Mouse (Mus musculus) thymus, postnatal 0 days (tissue): ENCODE results near the gene Atg5. TPM values are rescaled to one million over a fixed set of nuclear protein-coding genes. Genes with fewer than 3 reads are reported as not detected.
A peak's percentile ranks its signal among the peaks of the same experiment; 100 is the strongest.
"Not testable (repeated sequence)": the region's sequence is repeated elsewhere in the genome, so short reads cannot be mapped to it uniquely, and the experiment has no call there.

ENCODE experiments used
- DNase-seq: peaks from one replicate; pipeline ENCODE4 v3.0.0-alpha.2; 2015; ENCODE audit warnings: low spot score
- polyA plus RNA-seq: library from polyadenylated mRNA; unstranded; fragments of >200 nt; fragmentation: Nextera tagmentation; extraction: Ambion mirVana; gene quantifications from 2 replicates; pipeline ENCODE4 v1.2.1, GENCODE M21; 2015

Atg5 gene
- polyA plus RNA-seq, 1 experiment from 2014 or later, result 49.7 TPM

DNA sequence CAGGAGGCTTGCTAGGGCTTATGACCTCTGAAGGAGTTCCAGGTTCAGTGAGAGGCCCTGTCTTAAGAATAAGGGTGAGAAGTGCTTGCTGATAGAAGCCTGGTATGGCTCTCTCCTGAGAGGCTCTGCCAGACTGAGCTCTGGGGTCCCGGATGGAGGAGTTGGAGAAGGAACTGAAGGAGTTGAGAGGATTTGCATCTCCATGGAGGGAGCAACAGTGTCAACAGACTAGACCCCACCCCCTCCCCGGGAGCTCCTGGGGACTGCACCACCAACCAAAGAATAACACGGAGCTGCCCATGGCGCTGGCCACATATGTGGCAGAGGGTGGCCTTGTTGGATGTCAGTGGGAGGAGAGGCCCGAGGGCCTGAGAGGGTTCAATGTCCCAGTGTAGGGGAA, 47.1 kb downstream of the Atg5 start:
- no peak for DNase-seq

DNA sequence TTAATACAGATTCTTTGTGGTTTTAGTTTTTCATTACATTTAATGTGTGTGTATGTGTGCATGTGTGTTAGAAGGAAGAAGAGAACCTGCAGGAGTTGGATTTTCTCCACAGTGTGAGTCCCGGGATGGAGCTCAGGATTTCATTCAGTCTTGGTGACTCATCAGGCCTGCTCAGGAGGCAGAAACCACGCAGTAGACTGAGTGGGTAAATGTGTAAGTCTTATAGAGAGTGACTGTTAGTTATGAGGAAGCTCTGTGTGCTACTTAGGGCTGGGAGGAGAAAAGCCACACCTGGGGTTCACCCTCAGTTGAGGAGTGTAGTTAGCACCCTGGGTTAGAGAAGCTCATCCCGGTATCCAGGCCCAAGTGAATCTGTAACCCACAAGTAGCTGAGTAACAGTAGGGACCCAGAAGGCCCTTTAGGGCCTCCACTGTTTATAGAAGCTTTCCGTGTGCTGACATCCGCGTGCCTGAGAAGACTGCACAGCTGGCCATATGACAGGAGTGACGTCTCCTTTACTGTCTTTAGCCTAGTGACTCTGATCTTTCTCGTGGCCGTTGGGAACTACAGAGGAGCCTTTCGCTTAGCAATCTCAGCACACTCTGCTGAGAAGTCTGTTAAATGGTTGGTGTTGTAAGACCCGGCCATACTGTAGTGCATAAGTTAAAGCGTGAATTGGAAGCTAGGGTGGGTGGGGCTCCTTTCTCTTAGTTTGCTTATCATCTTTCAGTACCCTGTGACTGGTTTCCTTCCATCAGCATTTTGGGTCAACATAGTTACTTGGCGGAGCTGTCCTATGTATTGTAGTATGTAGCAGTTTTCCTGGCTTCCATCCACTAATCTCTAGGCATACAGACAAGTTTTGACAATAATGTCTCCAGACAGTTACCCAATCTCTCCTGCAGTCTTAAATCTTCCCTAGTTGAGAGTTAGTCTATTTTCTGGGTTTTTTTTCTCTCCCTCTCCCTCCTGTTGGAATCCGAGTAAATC, 48.4 kb downstream of the Atg5 start:
- DNase-seq, result no peak

DNA sequence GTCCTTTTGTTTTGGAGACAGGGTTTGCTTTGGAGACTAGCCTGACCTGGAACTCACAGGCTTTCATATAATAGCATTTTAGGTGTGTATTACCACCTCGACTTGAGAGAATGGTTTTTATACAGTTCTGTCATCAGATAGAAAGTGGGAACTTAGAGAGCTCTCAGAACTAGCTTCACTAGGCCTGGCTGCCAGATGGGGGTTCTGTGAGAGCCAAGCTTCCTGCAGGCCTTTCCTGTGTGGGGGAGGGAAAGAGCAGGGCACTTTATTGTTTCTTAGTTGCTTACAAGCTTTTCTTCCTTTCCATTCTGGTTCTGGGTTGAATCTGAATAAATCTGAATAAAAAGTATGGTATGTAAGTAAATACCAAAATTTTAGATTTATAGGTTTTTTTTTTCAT, 54.0 kb downstream of the Atg5 start:
- DNase-seq, result no peak

DNA sequence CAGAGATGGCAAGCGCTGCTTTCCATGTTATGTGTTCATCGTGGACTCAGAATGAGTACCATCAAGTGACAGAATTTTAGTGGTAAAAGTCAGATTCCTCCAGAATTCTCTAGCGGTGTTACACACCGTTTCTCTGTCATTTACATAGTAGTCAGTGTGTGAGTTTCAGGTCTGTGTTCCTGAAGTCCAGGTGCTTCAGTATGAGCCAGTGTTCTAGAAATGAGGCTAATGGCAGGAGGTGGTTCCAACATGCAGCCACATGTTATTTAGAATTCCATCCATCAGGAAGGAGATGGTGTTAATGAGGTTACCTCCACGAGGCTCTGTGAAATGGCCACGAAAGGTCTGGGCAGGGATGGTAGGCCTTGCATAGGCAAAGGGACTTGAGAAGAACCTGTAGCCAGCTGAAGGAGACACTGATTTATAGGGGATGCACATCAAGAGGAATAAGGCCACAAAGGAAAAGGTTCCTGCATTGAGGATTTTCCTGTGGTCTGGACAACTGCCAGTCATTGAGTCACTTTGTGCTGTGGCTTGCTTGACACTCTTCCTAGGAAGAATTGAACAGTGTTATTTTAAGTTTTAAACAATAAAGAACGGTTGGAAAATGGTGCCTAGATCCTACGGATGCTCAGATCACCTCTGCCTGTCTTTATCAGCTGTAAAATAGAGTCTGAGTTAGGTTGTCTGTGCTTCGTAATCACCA, 55.1 kb downstream of the Atg5 start:
- no peak for DNase-seq

DNA sequence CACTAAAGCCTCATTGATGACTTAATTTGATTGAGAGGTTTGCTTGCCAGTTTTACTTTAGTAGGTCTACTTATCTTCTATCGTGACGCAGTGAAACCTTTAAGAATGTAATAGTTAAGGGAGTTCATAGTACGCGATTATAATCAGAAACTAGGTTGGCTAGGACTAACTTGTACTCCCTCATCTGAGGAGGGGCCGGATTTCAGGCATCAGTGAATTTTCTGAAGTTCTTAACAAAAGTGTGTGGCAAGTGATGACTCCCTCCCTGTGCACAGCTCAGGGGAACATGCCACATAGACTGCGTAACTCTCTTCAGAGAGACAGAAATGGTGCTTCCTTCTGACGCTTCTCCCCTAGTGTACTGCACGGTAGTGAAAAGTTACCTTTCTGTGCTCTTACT, 55.7 kb downstream of the Atg5 start:
- no peak for DNase-seq

DNA sequence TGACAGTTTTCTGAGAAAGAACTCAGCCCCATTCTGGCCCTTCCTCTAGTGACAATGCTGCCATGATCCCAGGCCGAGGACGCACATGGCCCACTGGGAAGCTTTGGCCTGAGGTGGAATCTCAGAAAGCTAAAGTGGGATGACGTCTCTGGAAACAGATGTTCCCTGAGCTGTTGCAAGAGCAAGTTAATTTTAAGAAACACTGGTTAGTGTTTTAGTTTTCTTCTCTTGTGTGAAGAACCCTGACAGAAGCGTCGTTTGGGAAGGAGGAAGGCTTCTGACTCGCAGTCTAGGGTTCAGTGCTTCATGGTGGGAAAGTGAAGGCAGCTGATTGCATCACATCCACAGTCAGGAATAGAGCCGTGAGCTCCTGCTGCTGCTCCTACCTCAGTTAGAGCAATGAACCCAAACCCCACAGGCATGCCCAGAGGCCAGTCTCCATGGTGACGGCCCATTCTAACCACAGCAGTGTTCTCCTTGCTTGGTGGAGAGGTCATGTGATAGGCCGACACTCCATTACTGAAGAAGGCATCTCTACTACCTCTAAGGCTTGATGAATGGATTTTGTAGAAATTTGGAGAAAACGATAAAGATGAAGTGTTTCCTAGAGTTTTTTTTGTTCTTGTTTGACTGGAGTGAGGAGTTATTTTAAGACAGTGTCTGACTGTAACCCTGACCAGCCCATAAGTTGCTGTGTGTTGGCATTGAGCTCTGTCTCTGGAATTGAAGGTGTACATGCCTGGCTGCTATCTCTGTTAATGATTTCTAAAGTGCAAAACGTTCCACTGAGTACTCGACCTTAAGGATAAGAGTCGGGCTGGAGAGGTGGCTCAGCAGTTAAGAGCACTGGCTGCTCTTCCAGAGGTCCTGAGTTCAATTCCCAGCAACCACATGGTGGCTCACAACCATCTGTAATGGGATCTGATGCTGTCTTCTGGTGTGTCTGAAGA, 57.7 kb downstream of the Atg5 start:
- no peak for DNase-seq

DNA sequence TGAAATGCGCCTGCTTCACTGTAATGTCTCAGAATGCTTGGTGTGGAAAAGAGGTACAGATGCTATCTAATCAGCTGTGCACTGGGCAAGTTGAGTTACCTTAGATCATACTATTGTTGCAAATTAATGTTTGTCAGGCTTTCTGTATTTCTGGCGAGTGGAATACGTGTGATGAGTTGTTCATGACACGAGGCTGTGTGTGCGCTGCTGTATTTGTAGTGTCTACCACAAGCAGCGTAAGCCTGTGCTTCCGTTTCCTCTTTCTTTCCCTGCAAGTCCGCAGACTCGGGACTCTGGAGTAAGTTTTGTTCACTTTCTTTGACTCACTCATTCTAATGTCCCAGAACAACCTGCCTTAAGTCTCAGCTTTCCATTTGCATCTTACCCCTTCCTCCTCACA, 58.9 kb downstream of the Atg5 start:
- DNase-seq, result no peak

DNA sequence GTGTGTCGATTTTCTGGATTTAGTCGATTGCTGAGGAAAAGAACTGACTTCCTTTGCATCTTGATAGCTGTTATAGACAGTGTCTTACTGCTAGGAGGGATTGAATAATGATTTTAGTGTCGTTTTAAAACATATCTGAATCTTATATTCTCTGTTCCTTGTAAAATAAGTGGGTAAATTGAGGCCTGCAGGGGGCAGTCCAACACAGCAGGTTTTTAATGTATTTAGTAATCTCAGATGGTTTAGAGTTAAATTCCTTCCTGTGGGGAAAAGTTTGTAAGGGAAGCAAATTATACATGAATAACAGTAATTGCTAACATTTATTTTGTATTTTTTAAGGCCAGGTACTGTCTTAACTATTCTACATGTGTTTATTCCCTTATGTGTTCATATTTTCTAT, 60.2 kb downstream of the Atg5 start:
- DNase-seq, result peak; percentile 63

DNA sequence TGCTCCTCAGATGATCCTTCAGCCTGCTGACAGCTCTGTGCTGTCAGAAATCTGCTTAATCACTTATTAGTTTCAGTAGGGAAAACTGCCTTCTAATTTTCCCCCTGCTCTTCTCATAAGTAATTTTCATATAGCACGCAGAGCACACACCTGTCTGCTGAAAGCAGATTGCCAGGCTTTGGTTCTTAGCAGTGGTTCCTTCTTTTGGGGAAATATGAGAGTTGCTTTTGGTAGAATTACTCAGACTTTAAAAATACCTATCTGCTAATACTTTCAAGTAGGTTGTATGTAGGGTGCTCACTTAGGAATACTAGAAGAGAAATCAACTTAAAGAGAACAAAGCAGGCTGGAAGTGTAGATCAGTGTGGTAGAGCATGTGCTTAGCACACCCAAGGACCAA, 62.6 kb downstream of the Atg5 start:
- DNase-seq, result no peak

DNA sequence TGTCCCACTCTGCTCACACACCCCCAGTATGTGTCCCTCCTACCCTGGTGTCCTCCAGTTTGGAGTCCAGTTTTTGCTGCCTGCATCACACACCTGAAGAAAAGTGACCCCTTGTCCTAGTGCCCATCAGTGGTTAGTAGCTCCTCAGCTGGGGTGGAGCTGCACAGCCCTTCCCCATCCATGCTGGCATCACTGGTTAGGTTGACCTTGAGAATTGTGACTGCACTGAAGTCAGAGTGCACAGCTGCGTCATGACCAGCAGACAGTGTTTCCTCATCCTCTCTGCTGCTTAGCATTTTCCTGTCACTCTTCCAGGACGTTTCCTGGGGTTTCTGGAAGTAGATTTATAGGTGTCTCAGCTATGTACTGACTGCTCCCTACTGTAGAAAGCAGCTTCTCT, 63.3 kb downstream of the Atg5 start:
- no peak for DNase-seq

DNA sequence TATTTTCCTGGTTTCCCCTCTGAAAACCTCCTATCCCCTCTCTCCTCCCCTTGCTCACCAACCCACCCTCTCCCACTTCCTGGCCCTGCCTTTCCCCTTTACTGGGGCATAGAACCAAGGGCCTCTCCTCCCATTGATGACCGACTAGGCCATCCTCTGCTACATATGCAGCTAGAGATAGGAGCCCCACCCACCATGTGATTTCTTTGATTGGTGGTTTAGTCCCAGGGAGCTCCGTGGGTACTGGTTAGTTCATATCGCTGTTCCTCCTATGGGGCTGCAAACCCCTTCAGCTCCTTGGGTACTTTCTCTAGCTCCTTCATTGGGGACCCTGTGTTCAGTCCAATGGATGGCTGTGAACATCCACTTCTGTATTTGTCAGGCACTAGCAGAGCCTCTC, 64.5 kb downstream of the Atg5 start:
- not testable (repeated sequence) for DNase-seq

DNA sequence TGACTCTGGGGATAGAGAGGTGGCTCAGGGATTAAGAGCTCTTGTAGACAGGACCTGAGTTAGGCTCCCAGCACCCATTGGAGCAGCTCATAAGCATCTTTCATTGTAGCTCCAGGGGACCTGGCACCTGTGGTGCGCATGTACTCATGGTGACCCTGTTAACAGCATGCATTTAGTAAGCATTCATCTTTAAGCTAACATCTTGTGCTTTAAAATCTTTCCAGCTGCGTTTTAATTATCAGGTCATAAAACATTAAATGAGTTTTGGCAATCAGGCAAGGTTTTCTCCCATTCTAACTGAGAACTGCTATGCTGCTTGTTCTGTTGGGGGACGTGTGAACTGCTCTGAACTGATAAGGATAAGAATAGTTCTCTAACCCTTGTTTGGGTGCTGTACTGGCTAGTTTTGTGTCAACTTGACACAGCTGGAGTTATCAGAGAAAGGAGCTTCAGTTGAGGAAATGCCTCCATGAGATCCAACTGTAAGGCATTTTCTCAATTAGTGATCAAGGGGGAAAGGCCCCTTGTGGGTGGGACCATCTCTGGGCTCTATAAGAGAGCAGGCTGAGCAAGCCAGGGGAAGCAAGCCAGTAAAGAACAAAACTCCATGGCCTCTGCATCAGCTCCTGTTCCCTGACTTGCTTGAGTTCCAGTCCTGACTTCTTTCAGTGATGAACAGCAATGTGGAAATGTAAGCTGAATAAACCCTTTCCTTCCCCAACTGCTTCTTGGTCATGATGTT, 68.7 kb downstream of the Atg5 start:
- not testable (repeated sequence) for DNase-seq

DNA sequence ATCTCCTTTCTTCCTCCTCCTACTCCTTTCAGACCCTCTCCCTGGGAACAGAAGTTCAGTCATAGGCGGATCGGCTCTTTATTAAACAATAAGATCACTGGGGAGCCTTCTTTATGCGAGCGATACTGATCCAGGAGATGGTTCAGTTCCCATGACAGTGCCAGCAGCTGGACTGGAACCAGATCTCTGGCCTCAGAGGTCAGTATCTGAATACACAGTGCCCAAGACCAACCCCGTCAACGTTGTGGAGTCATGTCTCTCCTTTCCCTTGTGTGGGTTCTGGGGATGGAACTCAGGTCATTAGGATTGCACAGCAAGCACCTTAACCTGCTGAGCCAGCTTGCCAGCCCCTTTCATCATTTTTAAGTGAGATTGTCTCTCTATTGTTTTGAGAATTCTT, 70.4 kb downstream of the Atg5 start:
- no peak for DNase-seq

DNA sequence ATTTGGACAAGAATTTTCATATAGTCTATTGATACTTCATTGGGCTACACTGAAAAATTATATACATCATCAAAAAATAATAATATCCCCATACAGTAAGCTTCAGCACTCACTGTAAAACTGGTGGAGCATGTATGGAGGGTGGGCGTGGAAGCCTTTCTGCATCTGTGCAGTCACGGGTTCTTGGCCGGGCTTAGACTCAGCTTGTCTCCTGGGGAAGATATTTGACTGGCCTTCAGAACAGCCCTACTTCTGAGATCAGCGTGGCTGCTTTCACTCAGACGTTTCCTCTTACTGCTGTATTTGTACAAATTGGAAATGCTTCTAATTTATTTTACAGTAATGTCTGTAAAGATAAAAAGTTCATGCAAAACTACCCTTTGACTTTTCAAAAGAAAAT, 71.2 kb downstream of the Atg5 start:
- no peak for DNase-seq

DNA sequence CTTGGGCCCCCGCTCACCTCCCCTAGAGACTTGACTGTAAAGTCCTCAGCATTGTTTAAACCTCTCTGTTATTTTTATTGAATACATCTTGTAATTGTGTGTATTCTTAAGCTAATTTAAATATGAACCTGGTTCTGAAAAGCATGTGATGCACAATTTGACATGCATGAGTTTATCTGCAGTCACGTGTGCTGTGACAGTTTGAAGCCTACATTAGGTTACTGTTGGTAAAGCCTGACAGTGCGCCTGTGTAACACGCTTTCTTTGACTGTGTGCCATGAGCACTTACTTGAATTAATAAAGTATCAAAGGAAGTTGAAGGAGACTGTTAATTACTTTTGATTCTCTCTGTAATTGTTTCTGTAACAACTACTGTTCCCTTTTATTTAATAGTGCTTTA, 72.8 kb downstream of the Atg5 start:
- DNase-seq, result no peak

DNA sequence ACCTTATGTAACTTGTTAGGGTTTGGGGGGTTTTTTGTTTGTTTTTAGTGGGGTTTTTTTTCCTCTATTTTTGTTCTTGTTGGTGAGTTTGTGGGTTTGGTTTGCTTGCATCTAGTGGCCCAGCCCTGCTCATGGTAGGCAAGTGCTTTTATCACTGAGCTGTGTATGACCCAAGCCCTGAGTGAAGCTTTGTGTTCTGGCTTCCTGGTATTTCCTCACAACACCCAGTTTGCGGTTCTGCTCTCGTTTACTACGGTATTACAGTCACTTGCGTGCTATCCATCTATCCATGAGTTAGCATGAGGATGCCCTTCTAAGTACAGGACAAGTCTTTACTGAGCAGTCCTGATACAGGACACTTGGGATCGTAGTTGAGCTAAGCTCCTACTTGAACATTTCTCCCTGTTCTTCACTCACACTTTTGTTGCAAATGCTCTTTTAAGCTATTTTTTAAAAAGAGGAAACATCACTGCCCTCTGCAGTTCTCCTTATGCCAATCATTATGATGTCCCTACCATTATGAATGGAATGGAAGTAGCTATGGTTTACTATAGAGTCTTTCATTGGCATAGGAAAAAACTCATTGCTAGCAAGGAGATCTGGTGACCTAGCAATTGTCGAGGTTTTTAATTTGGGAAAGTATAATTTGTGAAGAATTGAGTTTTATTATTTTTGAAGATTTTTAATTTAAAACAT, 73.8 kb downstream of the Atg5 start:
- no peak for DNase-seq

DNA sequence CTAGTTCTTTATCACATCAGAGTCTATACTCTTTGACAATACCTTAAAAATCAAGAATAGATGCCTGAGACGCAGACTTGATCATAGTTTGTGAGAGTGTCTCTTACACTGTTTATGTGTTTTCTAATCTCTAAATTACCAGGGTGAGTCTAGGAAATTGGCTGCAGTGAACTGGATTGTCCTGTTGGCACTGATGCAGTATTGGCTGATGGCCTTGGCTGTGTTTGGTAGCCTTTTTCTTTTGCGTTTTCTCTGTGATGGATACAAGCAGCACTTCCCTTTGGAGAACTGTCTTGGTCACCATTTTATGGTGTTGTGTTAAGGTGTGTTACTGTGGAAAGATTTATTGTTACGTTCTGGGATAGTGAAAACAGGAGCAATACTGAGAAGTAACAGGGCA, 75.2 kb downstream of the Atg5 start:
- DNase-seq, result no peak

DNA sequence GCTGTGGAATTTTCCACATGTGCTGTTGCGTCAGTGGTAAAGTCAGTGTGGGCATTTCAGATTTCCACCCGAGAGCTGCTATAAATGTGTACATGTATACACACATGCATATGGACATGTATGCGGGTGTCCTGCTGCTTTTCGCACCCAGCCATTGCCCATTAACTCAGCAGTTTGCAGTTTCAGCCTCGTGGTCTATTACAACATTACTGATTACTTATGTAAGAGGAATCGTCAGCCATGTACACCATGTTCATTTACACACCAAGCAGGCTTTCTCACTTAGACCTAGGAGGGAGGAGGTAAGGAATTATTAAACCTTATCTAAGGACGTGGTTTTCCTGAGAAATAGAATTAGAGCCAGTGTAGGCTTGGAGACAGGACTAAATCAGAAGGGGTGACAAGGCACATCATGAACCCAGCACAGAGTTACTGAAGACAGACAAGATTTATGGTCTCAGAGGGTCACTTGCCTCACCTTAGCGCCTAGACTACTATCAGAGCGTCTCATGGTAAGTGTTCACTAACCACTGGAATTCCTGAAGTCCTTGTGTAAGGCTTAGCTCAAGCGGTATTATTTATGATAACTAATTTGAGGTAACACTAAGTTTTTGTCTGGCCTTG, 79.5 kb downstream of the Atg5 start:
- no peak for DNase-seq
